Mouse (Mus musculus) right cerebral cortex, postnatal 10 days (tissue): ENCODE data around the gene Utp11.
A peak's percentile ranks its signal among the peaks of the same experiment; 100 is the strongest.

Source experiments
- DNase-seq, 2 experiments: peaks; one replicate each; pipeline ENCODE4 v3.0.0; 2021; ENCODE audit warnings: low spot score in 2 of 2

Utp11 gene

GRCm38 (mm10) chr4:124704797-124705474 is 11.5 kb upstream of the Utp11 start:
- DNase-seq, result peak; percentile 40 to 53

GRCm38 (mm10) chr4:124703881-124704796 is 10.7 kb upstream of the Utp11 start:
- no peak for DNase-seq

- no peak for DNase-seq
Measured at GRCm38 (mm10) chr4:124703406-124703805, 10.0 kb upstream of the Utp11 start.

- peak in 1 of 2 experiments; percentile 36 for DNase-seq
Measured at GRCm38 (mm10) chr4:124701916-124702315, 8.5 kb upstream of the Utp11 start.

GRCm38 (mm10) chr4:124701052-124701845 is 7.8 kb upstream of the Utp11 start:
- peak; percentile 38 to 41 for DNase-seq

- DNase-seq, result peak in 1 of 2 experiments; percentile 29
Measured at GRCm38 (mm10) chr4:124700248-124700971, 7.0 kb upstream of the Utp11 start, which contains the start of gene Fhl3. Gene Fhl3, plus strand, starts transcription at chr4:124700701.

GRCm38 (mm10) chr4:124699791-124700190 is 6.4 kb upstream of the Utp11 start:
- no peak for DNase-seq

- no peak for DNase-seq
Measured at GRCm38 (mm10) chr4:124695786-124696516, 2.6 kb upstream of the Utp11 start.

- no peak for DNase-seq
Measured at GRCm38 (mm10) chr4:124694572-124694971, 1.2 kb upstream of the Utp11 start.

GRCm38 (mm10) chr4:124692416-124692861 is 961 bp downstream of the Utp11 start:
- DNase-seq, result no peak

- no peak for DNase-seq
Measured at GRCm38 (mm10) chr4:124691455-124691854, 1.9 kb downstream of the Utp11 start.

GRCm38 (mm10) chr4:124685897-124686402 is 7.5 kb downstream of the Utp11 start:
- no peak for DNase-seq

- no peak for DNase-seq
Measured at GRCm38 (mm10) chr4:124685453-124685852, 7.9 kb downstream of the Utp11 start.

- no peak for DNase-seq
Measured at GRCm38 (mm10) chr4:124685004-124685403, 8.4 kb downstream of the Utp11 start.

- DNase-seq, result no peak
Measured at GRCm38 (mm10) chr4:124683474-124683873, 9.9 kb downstream of the Utp11 start.

- no peak for DNase-seq
Measured at GRCm38 (mm10) chr4:124682270-124682669, 11.1 kb downstream of the Utp11 start.

GRCm38 (mm10) chr4:124675958-124676357 is 17.4 kb downstream of the Utp11 start:
- DNase-seq, result no peak

GRCm38 (mm10) chr4:124675037-124675436 is 18.4 kb downstream of the Utp11 start:
- DNase-seq, result peak; percentile 74 to 83

GRCm38 (mm10) chr4:124674334-124675032 is 18.9 kb downstream of the Utp11 start:
- no peak for DNase-seq
